Mouse (Mus musculus) thymus, adult 2 months (tissue): Measurements from ENCODE around the gene Rnf157.

Experiments
- CTCF ChIP-seq: fragments of 200-500 bp; IDR thresholded peaks from 2 replicates; pipeline ENCODE4 v1.5.1; 2012; ENCODE audit warnings: mild to moderate bottlenecking, control low read depth, low read length, moderate library complexity, borderline replicate concordance; ENCODE audit not compliant: control insufficient read depth, poor library complexity, insufficient read depth; ENCODE audit errors: extremely low read depth
- POLR2A ChIP-seq: fragments of 200-500 bp; IDR thresholded peaks from 2 replicates; pipeline ENCODE4 v1.6.1; 2012; ENCODE audit warnings: mild to moderate bottlenecking, low read length, control low read depth, moderate library complexity; ENCODE audit not compliant: control insufficient read depth, poor library complexity, insufficient read depth; ENCODE audit errors: extremely low read depth

GRCm38 (mm10) chr11:116459786-116460185 lies 47.0 kb upstream of the Rnf157 start:
- TF ChIP-seq POLR2A = no peak
- no peak for TF ChIP-seq CTCF
